Mouse (Mus musculus) limb, embryonic 11.5 days (tissue): Measurements from ENCODE around the gene Spred3. TPM values are rescaled to one million over a fixed set of nuclear protein-coding genes. Genes with fewer than 3 reads are reported as not detected.
A peak's percentile ranks its signal among the peaks of the same experiment; 100 is the strongest.
"Not testable (repeated sequence)": the region's sequence is repeated elsewhere in the genome, so short reads cannot be mapped to it uniquely, and the experiment has no call there.

Experiments
- ATAC-seq: fragments of 200-750 bp; cut with Nextera tagmentation; 2 replicates; pipeline ENCODE4 v1.8.0; 2017; ENCODE audit warnings: low read depth; ENCODE audit not compliant: insufficient number of reproducible peaks, low FRiP score, low TSS enrichment
- DNase-seq: peaks from one replicate; pipeline ENCODE4 v3.0.0-alpha.2; 2015; ENCODE audit warnings: low spot score
- H3K27ac ChIP-seq: fragments of 300-500 bp; sonication (generic); replicated peaks from 2 replicates; pipeline ENCODE4 v1.5.1; 2014; ENCODE audit warnings: low read depth, mild to moderate bottlenecking, low read length
- H3K27me3 ChIP-seq: fragments of 300-500 bp; sonication (generic); 2 replicates; pipeline ENCODE4 v1.6.1; 2014; ENCODE audit warnings: mild to moderate bottlenecking, low read length, mixed read lengths; ENCODE audit not compliant: control insufficient read depth, insufficient read depth
- H3K36me3 ChIP-seq: fragments of 300-500 bp; sonication (generic); 2 replicates; pipeline ENCODE4 v1.6.1; 2014; ENCODE audit warnings: mild to moderate bottlenecking, low read length, moderate library complexity, mixed read lengths; ENCODE audit not compliant: control insufficient read depth, insufficient read depth
- H3K4me1 ChIP-seq: fragments of 300-500 bp; sonication (generic); 2 replicates; pipeline ENCODE4 v1.6.1; 2014; ENCODE audit warnings: low read length, mixed read lengths; ENCODE audit not compliant: control insufficient read depth, insufficient read depth
- H3K4me2 ChIP-seq: fragments of 300-500 bp; sonication (generic); 2 replicates; pipeline ENCODE4 v1.6.1; 2014; ENCODE audit warnings: low read depth, mild to moderate bottlenecking, moderate library complexity; ENCODE audit not compliant: severe bottlenecking
- H3K4me3 ChIP-seq: fragments of 300-500 bp; sonication (generic); 2 replicates; pipeline ENCODE4 v1.5.1; 2014; ENCODE audit warnings: low read depth, low read length
- H3K9ac ChIP-seq: fragments of 300-500 bp; sonication (generic); 2 replicates; pipeline ENCODE4 v1.6.1; 2014; ENCODE audit warnings: mild to moderate bottlenecking, low read length
- H3K9me3 ChIP-seq: fragments of 300-500 bp; sonication (generic); 2 replicates; pipeline ENCODE4 v1.6.1; 2016; ENCODE audit warnings: low read length; ENCODE audit not compliant: control insufficient read depth
- WGBS: fragments of 180-500 bp; shearing (Covaris S2); extraction: QIAGEN DNeasy Blood & Tissue Kit; methylation state at CpG from one replicate; pipeline ENCODE4 v1.1.7; 2014; 5-methylcytosine and 5-hydroxymethylcytosine counted together
- polyA plus RNA-seq: library from polyadenylated mRNA; unstranded; fragments of >200 nt; fragmentation: Nextera tagmentation; extraction: Ambion mirVana; gene quantifications from 2 replicates; pipeline ENCODE4 v1.2.1, GENCODE M21; 2014

Gene Spred3
- polyA plus RNA-seq, 1 experiment from 2014 or later = 4.7 TPM

DNA sequence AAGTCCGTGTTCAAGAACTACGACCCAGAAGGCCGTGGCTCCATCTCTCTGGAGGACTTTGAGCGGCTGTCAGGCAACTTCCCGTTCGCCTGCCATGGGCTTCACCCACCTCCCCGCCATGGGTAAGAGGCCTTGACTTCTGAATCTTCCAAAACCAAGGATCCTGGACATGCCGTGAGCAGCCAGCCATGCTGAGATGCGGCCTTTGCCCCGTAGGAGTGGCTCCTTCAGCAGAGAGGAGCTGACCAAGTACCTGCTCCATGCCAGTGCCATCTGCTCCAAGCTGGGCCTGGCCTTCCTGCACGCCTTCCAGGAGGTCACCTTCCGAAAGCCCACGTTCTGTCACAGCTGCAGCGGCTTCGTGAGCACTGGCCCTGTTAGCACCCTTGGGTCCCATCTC lies 21.4 kb downstream of the Spred3 start:
- DNase-seq (no peak), ATAC-seq (no peak)
- Histone ChIP-seq H3K36me3 (no peaks in the 10 kb centered on the region), H3K4me2 (no peak overlapping the region), H3K4me1 (no peaks in the 10 kb centered on the region), H3K27ac (no peak overlapping the region), H3K4me3 (no peak overlapping the region), H3K9ac (no peak overlapping the region), H3K27me3 (no peaks in the 10 kb centered on the region), H3K9me3 (no peaks in the 10 kb centered on the region)
- WGBS = 91% methylated on average over 15 of the region's 15 CpGs

DNA sequence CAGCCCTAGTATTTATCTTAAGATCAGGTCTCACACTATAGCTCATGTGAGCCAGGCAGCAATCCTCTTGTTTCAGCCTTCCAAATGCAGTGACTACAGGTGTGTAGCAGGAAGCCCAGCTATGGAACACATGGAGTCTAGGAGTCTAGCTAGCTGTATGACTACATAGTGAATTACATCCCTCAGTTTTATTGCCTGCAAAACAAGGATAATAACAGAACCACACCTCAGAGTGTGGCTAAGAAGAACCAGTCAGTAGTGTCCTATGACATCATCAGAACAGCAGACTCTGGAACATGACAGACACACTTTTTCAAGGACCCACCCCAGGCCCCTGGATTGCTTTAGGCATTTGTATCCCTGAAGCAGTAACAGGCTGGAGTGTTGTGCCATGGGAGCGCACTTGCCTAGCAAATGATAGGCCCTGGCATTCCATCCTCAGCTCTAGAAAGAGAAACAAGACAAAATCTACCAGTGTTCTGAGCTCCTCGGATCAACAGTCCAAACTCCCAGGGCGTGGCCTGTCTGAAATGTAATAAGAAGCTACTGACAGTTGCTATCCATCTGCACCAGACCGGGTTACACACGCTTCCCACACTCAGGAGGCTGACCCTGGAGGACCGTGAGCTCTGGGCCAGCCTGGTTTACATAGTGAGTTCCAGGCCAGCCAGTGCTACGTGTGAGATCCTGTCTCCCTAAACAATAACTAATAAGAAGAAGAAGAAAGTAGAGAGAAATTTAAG lies 23.4 kb downstream of the Spred3 start:
- WGBS = 88% methylated on average over 7 of the region's 7 CpGs
- Histone ChIP-seq H3K27ac (no peak overlapping the region), H3K9me3 (no peaks in the 10 kb centered on the region), H3K4me3 (no peak overlapping the region), H3K4me2 (no peak overlapping the region), H3K27me3 (no peaks in the 10 kb centered on the region), H3K9ac (no peak overlapping the region), H3K4me1 (no peaks in the 10 kb centered on the region), H3K36me3 (no peaks in the 10 kb centered on the region)
- no peak for ATAC-seq
- no peak for DNase-seq

DNA sequence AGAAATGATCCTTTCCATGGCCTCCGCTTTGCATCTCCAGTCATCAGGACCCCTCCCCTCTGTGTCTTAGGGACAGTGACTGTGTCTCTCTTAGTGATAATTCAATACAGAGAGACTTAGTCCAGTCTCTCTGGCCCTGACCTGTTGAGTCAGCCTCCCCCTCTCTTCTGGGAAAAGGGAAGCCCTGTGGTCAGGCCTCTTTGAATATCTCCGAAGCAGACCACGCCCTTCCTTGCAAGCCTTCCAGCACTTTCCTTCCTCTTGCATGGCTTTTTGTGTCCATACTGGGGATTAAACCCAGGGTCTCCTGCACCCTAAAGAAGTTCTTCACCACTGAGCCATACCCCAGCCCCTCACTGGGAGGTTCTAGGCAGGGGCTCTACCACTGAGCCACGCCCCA lies 26.2 kb downstream of the Spred3 start:
- Histone ChIP-seq H3K4me1 (no peaks in the 10 kb centered on the region), H3K36me3 (no peaks in the 10 kb centered on the region), H3K4me3 (no peak overlapping the region), H3K9me3 (no peaks in the 10 kb centered on the region), H3K27me3 (no peaks in the 10 kb centered on the region), H3K4me2 (no peak overlapping the region), H3K27ac (no peak overlapping the region), H3K9ac (no peak overlapping the region)
- DNase-seq = no peak
- 90% methylated on average over 4 of the region's 4 CpGs for WGBS
- ATAC-seq = no peak

DNA sequence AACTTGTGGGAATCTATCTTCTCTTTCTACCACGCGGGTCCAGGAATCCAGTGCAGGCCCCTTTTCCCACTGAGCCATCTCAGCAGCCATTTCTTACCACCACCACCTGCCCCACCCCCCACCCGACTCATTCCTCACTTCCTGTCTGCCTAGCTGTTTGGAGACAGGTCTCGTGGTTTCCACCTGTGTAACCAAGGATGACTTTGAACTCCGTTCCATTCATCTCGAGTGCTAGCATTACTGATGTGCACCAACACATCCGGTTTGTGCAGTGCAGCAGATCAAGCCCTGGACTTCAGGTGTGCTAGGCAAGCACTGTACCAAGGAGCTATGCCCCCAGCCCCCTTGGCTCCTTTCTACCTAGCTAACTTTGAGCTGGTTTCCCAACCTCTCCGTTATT lies 28.8 kb downstream of the Spred3 start:
- ATAC-seq = no peak
- 77% methylated on average over 8 of the region's 8 CpGs for WGBS
- no peaks in the 10 kb centered on the region for H3K9me3 ChIP-seq
- no peaks in the 10 kb centered on the region for H3K27me3 ChIP-seq
- H3K4me2 ChIP-seq = no peak overlapping the region
- no peak overlapping the region for H3K9ac ChIP-seq
- H3K4me1 ChIP-seq = no peaks in the 10 kb centered on the region
- no peak overlapping the region for H3K27ac ChIP-seq
- no peaks in the 10 kb centered on the region for H3K36me3 ChIP-seq
- DNase-seq = no peak
- no peak overlapping the region for H3K4me3 ChIP-seq

DNA sequence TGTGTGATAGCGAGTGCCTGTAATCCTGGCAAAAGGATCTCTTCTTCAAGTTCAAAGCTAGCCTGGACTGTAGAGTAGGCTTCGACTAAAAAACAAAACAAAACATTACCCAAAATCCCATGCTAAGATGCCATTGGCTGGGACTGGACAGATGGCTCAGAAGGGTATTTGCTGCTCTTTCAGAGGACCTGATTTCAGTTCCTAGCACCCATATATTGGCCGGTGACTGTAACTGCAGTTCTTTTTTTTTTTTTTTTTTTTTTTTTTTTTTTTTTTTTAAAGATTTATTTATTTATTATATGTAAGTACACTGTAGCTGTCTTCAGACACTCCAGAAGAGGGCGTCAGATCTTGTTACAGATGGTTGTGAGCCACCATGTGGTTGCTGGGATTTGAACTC lies 31.0 kb downstream of the Spred3 start:
- 96% methylated on average over 3 of the region's 4 CpGs for WGBS
- not testable (repeated sequence) for DNase-seq, H3K4me1 ChIP-seq, H3K9me3 ChIP-seq, ATAC-seq, H3K36me3 ChIP-seq, H3K4me2 ChIP-seq, H3K9ac ChIP-seq, H3K4me3 ChIP-seq, H3K27me3 ChIP-seq, H3K27ac ChIP-seq

DNA sequence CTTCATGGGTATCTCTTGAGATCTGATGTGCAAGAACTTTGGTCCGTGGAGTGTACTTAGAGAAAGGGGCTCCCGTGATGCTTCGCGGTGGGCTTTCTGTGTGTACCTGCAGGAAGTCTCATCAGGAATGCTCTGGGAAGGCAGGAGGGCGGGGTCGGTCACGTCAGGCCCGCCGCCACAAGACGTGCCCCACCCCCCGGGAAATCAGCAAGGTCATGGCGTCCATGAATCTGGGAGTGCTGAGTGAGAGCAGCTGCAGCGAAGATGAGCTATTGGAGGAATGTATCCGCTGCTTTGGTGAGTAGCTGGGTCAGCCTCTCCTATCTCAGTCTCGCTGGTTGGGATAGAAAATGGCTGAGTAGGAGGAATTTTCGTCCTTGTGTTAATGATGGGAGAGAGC lies 32.8 kb downstream of the Spred3 start:
- ATAC-seq (no peak), DNase-seq (no peak)
- 46% methylated on average over 16 of the region's 16 CpGs for WGBS
- Histone ChIP-seq H3K4me3 (no peak overlapping the region), H3K4me2 (no peak overlapping the region), H3K9ac (no peak overlapping the region), H3K27ac (no peak overlapping the region), H3K36me3 (no peaks in the 10 kb centered on the region), H3K4me1 (peaks cover 9% of the 10 kb centered on the region), H3K27me3 (no peaks in the 10 kb centered on the region), H3K9me3 (no peaks in the 10 kb centered on the region)

DNA sequence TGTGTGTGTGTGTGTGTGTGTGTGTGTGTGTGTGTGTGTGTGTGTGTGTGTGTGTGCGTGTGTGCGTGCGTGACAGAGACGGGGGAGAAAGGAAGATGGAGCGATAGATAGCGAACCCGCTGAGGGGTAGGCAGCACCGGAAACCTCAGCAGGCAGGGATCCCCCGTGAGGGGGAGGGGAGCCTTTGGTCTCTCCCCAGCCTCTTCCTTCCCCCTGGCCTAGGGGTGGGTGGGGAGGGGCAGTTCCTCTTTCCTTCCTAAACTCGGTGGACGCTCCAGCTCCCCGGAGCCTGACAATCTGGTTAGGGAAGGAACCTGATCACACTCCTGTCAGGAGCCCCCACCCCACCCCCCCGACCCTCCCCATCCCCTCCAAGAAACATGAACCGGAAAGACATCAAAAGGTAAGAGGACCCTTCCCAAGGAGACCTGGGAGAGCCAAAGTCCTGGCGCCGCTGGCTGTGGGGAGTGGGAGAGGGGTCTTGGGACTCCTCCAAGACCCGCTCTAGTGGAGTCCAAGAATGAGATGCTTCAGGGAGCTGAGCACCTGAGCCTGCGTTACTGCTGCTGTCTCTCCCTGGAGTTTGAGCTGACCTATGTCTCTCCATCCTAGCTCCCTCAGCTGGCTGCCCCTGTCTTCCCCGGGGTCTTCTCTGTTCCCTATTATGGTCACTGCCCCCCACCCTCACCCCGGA lies 35.4 kb downstream of the Spred3 start, which contains the start of gene Rasgrp4:
TSS of gene Rasgrp4 (plus strand) at position 159 of the 694 bp plus-strand sequence.
- peak within 1 kb of the TSS; percentile 22; the same call in 1 of the 2 replicates for H3K9ac ChIP-seq
- H3K9me3 ChIP-seq = no peaks in the 10 kb centered on the region
- WGBS = 1% methylated on average over 10 of the region's 20 CpGs
- no peaks in the 10 kb centered on the region for H3K36me3 ChIP-seq
- no peaks in the 10 kb centered on the region for H3K27me3 ChIP-seq
- peak within 1 kb of the TSS; percentile 50 for H3K4me2 ChIP-seq
- ATAC-seq = no peak
- no peak within 1 kb of the TSS for H3K27ac ChIP-seq
- peak within 1 kb of the TSS; percentile 20; the same call in 1 of the 2 replicates for H3K4me3 ChIP-seq
- H3K4me1 ChIP-seq = peaks cover 9% of the 10 kb centered on the region
- DNase-seq = peak; percentile 42

DNA sequence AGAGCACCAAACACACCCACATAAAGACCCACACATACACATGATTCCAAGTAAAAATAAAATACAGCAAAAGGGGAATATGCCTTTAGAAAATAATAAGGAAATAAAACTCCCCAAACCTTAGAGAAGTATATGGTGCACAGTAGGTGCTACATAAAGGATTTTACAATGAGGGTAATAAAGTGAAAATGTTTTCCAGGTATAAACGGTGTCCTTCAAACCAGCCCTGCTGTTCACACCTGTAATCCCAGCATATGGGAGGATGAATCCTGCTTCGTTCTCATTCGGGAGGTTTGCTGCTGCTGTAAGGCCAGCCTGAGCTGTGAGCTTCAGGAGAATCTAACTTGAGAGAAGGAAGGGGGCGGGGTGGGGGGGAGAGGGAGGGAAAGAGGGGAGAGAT lies 36.0 kb downstream of the Spred3 start:
- no peak for DNase-seq
- no peak for ATAC-seq
- Histone ChIP-seq H3K36me3 (no peaks in the 10 kb centered on the region), H3K4me3 (no peak overlapping the region), H3K4me1 (peaks cover 9% of the 10 kb centered on the region), H3K9me3 (no peaks in the 10 kb centered on the region), H3K27ac (no peak overlapping the region), H3K4me2 (peak overlapping the region; percentile 50; the same call in 1 of the 2 replicates), H3K27me3 (no peaks in the 10 kb centered on the region), H3K9ac (no peak overlapping the region; the same call in 1 of the 2 replicates)
- WGBS = 2% methylated on average over 4 of the region's 4 CpGs
